Mouse (Mus musculus): ENCODE results near the gene Lemd1. TPM values are rescaled to one million over a fixed set of nuclear protein-coding genes. Genes with fewer than 3 reads are reported as not detected.

The Lemd1 gene
- polyA plus RNA-seq, 1 experiment from 2014 or later, result 0.37 TPM

GRCm38 (mm10) chr1:132186303-132186702, 4.9 kb upstream of the Lemd1 start:
- ATAC-seq (ENCODE audit: low FRiP score, low TSS enrichment), result no peak
- Histone ChIP-seq H3K36me3 (ENCODE audit: control insufficient read depth, insufficient read depth, low read length) (no peaks in the 10 kb centered on the region), H3K4me2 (replicated peaks; ENCODE audit: low read depth, low read length) (no peak overlapping the region), H3K27ac (ENCODE audit: low read depth, low read length) (no peak overlapping the region), H3K27me3 (ENCODE audit: control insufficient read depth, insufficient read depth, low read length) (peaks cover 28% of the 10 kb centered on the region), H3K9me3 (ENCODE audit: control insufficient read depth, low read length) (no peaks in the 10 kb centered on the region), H3K4me3 (ENCODE audit: low read length) (no peak overlapping the region), H3K9ac (ENCODE audit: low read depth, low read length) (no peak overlapping the region), H3K4me1 (ENCODE audit: control insufficient read depth, insufficient read depth, low read length) (peaks cover 12% of the 10 kb centered on the region)
- 82% methylated on average over 4 of the region's 4 CpGs for WGBS

GRCm38 (mm10) chr1:132188442-132189066, 2.7 kb upstream of the Lemd1 start:
- H3K4me1 ChIP-seq (ENCODE audit: control insufficient read depth, insufficient read depth, low read length), result peaks cover 23% of the 10 kb centered on the region
- WGBS, result 37% methylated on average over 9 of the region's 9 CpGs
- peaks cover 48% of the 10 kb centered on the region for H3K27me3 ChIP-seq (ENCODE audit: control insufficient read depth, insufficient read depth, low read length)
- no peak overlapping the region for H3K4me3 ChIP-seq (ENCODE audit: low read length)
- no peak overlapping the region for H3K4me2 ChIP-seq (replicated peaks; ENCODE audit: low read depth, low read length)
- H3K27ac ChIP-seq (ENCODE audit: low read depth, low read length), result no peak overlapping the region
- no peak for ATAC-seq (ENCODE audit: low FRiP score, low TSS enrichment)
- no peaks in the 10 kb centered on the region for H3K36me3 ChIP-seq (ENCODE audit: control insufficient read depth, insufficient read depth, low read length)
- H3K9ac ChIP-seq (ENCODE audit: low read depth, low read length), result no peak overlapping the region
- no peaks in the 10 kb centered on the region for H3K9me3 ChIP-seq (ENCODE audit: control insufficient read depth, low read length)

- Histone ChIP-seq H3K27ac (ENCODE audit: low read depth, low read length) (no peak overlapping the region), H3K4me3 (ENCODE audit: low read length) (no peak overlapping the region), H3K4me2 (replicated peaks; ENCODE audit: low read depth, low read length) (no peak overlapping the region), H3K4me1 (ENCODE audit: control insufficient read depth, insufficient read depth, low read length) (peaks cover 23% of the 10 kb centered on the region), H3K9ac (ENCODE audit: low read depth, low read length) (no peak overlapping the region), H3K9me3 (ENCODE audit: control insufficient read depth, low read length) (no peaks in the 10 kb centered on the region), H3K36me3 (ENCODE audit: control insufficient read depth, insufficient read depth, low read length) (no peaks in the 10 kb centered on the region), H3K27me3 (ENCODE audit: control insufficient read depth, insufficient read depth, low read length) (peaks cover 48% of the 10 kb centered on the region)
- no peak for ATAC-seq (ENCODE audit: low FRiP score, low TSS enrichment)
- WGBS, result 40% methylated on average over 4 of the region's 4 CpGs
Measured at GRCm38 (mm10) chr1:132189231-132189630, 2.0 kb upstream of the Lemd1 start.

GRCm38 (mm10) chr1:132190040-132190513, 1.2 kb upstream of the Lemd1 start:
- peak overlapping the region; percentile 59 for H3K9ac ChIP-seq (ENCODE audit: low read depth, low read length)
- peak overlapping the region; percentile 99 for H3K4me2 ChIP-seq (replicated peaks; ENCODE audit: low read depth, low read length)
- H3K9me3 ChIP-seq (ENCODE audit: control insufficient read depth, low read length), result no peaks in the 10 kb centered on the region
- no peaks in the 10 kb centered on the region for H3K36me3 ChIP-seq (ENCODE audit: control insufficient read depth, insufficient read depth, low read length)
- H3K27ac ChIP-seq (ENCODE audit: low read depth, low read length), result no peak overlapping the region
- H3K4me3 ChIP-seq (ENCODE audit: low read length), result peak overlapping the region; percentile 60
- ATAC-seq (ENCODE audit: low FRiP score, low TSS enrichment), result peak; percentile 68
- H3K4me1 ChIP-seq (ENCODE audit: control insufficient read depth, insufficient read depth, low read length), result peaks cover 23% of the 10 kb centered on the region
- H3K27me3 ChIP-seq (ENCODE audit: control insufficient read depth, insufficient read depth, low read length), result peaks cover 48% of the 10 kb centered on the region
- WGBS, result under 1% methylated on average over 39 of the region's 50 CpGs

GRCm38 (mm10) chr1:132190621-132191092, 574 bp upstream of the Lemd1 start:
- H3K4me3 ChIP-seq (ENCODE audit: low read length), result peak overlapping the region; percentile 60
- H3K9me3 ChIP-seq (ENCODE audit: control insufficient read depth, low read length), result no peaks in the 10 kb centered on the region
- H3K27me3 ChIP-seq (ENCODE audit: control insufficient read depth, insufficient read depth, low read length), result peaks cover 48% of the 10 kb centered on the region
- ATAC-seq (ENCODE audit: low FRiP score, low TSS enrichment), result peak; percentile 17; the same call in 1 of the 2 replicates
- peak overlapping the region; percentile 59 for H3K9ac ChIP-seq (ENCODE audit: low read depth, low read length)
- under 1% methylated on average over 62 of the region's 62 CpGs for WGBS
- no peak overlapping the region for H3K27ac ChIP-seq (ENCODE audit: low read depth, low read length)
- H3K4me2 ChIP-seq (replicated peaks; ENCODE audit: low read depth, low read length), result peak overlapping the region; percentile 99
- H3K36me3 ChIP-seq (ENCODE audit: control insufficient read depth, insufficient read depth, low read length), result no peaks in the 10 kb centered on the region
- peaks cover 23% of the 10 kb centered on the region for H3K4me1 ChIP-seq (ENCODE audit: control insufficient read depth, insufficient read depth, low read length)

- Histone ChIP-seq H3K4me3 (ENCODE audit: low read length) (peak overlapping the region; percentile 60), H3K36me3 (ENCODE audit: control insufficient read depth, insufficient read depth, low read length) (no peaks in the 10 kb centered on the region), H3K9me3 (ENCODE audit: control insufficient read depth, low read length) (no peaks in the 10 kb centered on the region), H3K4me2 (replicated peaks; ENCODE audit: low read depth, low read length) (peak overlapping the region; percentile 99), H3K9ac (ENCODE audit: low read depth, low read length) (peak overlapping the region; percentile 59), H3K4me1 (ENCODE audit: control insufficient read depth, insufficient read depth, low read length) (peaks cover 23% of the 10 kb centered on the region), H3K27ac (ENCODE audit: low read depth, low read length) (no peak overlapping the region), H3K27me3 (ENCODE audit: control insufficient read depth, insufficient read depth, low read length) (peaks cover 48% of the 10 kb centered on the region)
- 7% methylated on average over 16 of the region's 16 CpGs for WGBS
- ATAC-seq (ENCODE audit: low FRiP score, low TSS enrichment), result peak; percentile 4; the same call in 1 of the 2 replicates
Measured at GRCm38 (mm10) chr1:132191786-132192680, 802 bp downstream of the Lemd1 start.

- Histone ChIP-seq H3K9me3 (ENCODE audit: control insufficient read depth, low read length) (no peaks in the 10 kb centered on the region), H3K4me2 (replicated peaks; ENCODE audit: low read depth, low read length) (no peak overlapping the region), H3K4me1 (ENCODE audit: control insufficient read depth, insufficient read depth, low read length) (peaks cover 23% of the 10 kb centered on the region), H3K27me3 (ENCODE audit: control insufficient read depth, insufficient read depth, low read length) (peaks cover 45% of the 10 kb centered on the region), H3K9ac (ENCODE audit: low read depth, low read length) (no peak overlapping the region), H3K27ac (ENCODE audit: low read depth, low read length) (no peak overlapping the region), H3K4me3 (ENCODE audit: low read length) (no peak overlapping the region), H3K36me3 (ENCODE audit: control insufficient read depth, insufficient read depth, low read length) (no peaks in the 10 kb centered on the region)
- 49% methylated on average over 3 of the region's 3 CpGs for WGBS
- no peak for ATAC-seq (ENCODE audit: low FRiP score, low TSS enrichment)
Measured at GRCm38 (mm10) chr1:132193806-132194205, 2.6 kb downstream of the Lemd1 start.

- no peaks in the 10 kb centered on the region for H3K9me3 ChIP-seq (ENCODE audit: control insufficient read depth, low read length)
- H3K4me1 ChIP-seq (ENCODE audit: control insufficient read depth, insufficient read depth, low read length), result peaks cover 23% of the 10 kb centered on the region
- H3K9ac ChIP-seq (ENCODE audit: low read depth, low read length), result no peak overlapping the region
- H3K4me2 ChIP-seq (replicated peaks; ENCODE audit: low read depth, low read length), result no peak overlapping the region
- no peak overlapping the region for H3K4me3 ChIP-seq (ENCODE audit: low read length)
- no peaks in the 10 kb centered on the region for H3K36me3 ChIP-seq (ENCODE audit: control insufficient read depth, insufficient read depth, low read length)
- no peak overlapping the region for H3K27ac ChIP-seq (ENCODE audit: low read depth, low read length)
- no peak for ATAC-seq (ENCODE audit: low FRiP score, low TSS enrichment)
- H3K27me3 ChIP-seq (ENCODE audit: control insufficient read depth, insufficient read depth, low read length), result peaks cover 43% of the 10 kb centered on the region
- 40% methylated on average over 3 of the region's 3 CpGs for WGBS
Measured at GRCm38 (mm10) chr1:132194624-132195023, 3.4 kb downstream of the Lemd1 start.

GRCm38 (mm10) chr1:132195100-132195499, 3.9 kb downstream of the Lemd1 start:
- Histone ChIP-seq H3K9ac (ENCODE audit: low read depth, low read length) (no peak overlapping the region), H3K4me2 (replicated peaks; ENCODE audit: low read depth, low read length) (no peak overlapping the region), H3K36me3 (ENCODE audit: control insufficient read depth, insufficient read depth, low read length) (no peaks in the 10 kb centered on the region), H3K9me3 (ENCODE audit: control insufficient read depth, low read length) (no peaks in the 10 kb centered on the region), H3K27ac (ENCODE audit: low read depth, low read length) (no peak overlapping the region), H3K4me1 (ENCODE audit: control insufficient read depth, insufficient read depth, low read length) (peaks cover 21% of the 10 kb centered on the region), H3K4me3 (ENCODE audit: low read length) (no peak overlapping the region), H3K27me3 (ENCODE audit: control insufficient read depth, insufficient read depth, low read length) (peaks cover 43% of the 10 kb centered on the region)
- WGBS, result 50% methylated on average over 9 of the region's 9 CpGs
- ATAC-seq (ENCODE audit: low FRiP score, low TSS enrichment), result no peak
